Mouse (Mus musculus) frontal cortex, postnatal 10 days (tissue): ENCODE results near the gene Fndc1.
A peak's percentile ranks its signal among the peaks of the same experiment; 100 is the strongest.

Experiments used
- DNase-seq, 2 experiments: peaks; one replicate each; pipeline ENCODE4 v3.0.0; 2022; ENCODE audit warnings: low spot score in 2 of 2, mixed read lengths in 1 of 2

Fndc1 gene

GRCm38 (mm10) chr17:7826819-7827515, at the start of gene Fndc1:
Gene Fndc1 (minus strand): TSS chr17:7827302.
- DNase-seq = peak in 1 of 2 experiments; percentile 58

GRCm38 (mm10) chr17:7876541-7876940, 49.4 kb upstream of the Fndc1 start:
- no peak for DNase-seq

GRCm38 (mm10) chr17:7875941-7876461, 48.9 kb upstream of the Fndc1 start:
- no peak for DNase-seq

- DNase-seq = no peak
Measured at GRCm38 (mm10) chr17:7874776-7875531, 47.9 kb upstream of the Fndc1 start.

GRCm38 (mm10) chr17:7873382-7873781, 46.3 kb upstream of the Fndc1 start:
- DNase-seq = no peak

- DNase-seq = no peak
Measured at GRCm38 (mm10) chr17:7871800-7872199, 44.7 kb upstream of the Fndc1 start.

- no peak for DNase-seq
Measured at GRCm38 (mm10) chr17:7870862-7871605, 43.9 kb upstream of the Fndc1 start.

- no peak for DNase-seq
Measured at GRCm38 (mm10) chr17:7869114-7869513, 42.0 kb upstream of the Fndc1 start.

GRCm38 (mm10) chr17:7868631-7869030, 41.5 kb upstream of the Fndc1 start:
- DNase-seq = peak; percentile 57 to 75

GRCm38 (mm10) chr17:7864740-7865139, 37.6 kb upstream of the Fndc1 start:
- no peak for DNase-seq

GRCm38 (mm10) chr17:7863745-7864144, 36.6 kb upstream of the Fndc1 start:
- DNase-seq = peak in 1 of 2 experiments; percentile 43

- DNase-seq = no peak
Measured at GRCm38 (mm10) chr17:7860845-7861360, 33.8 kb upstream of the Fndc1 start.

- no peak for DNase-seq
Measured at GRCm38 (mm10) chr17:7857658-7858057, 30.6 kb upstream of the Fndc1 start.

GRCm38 (mm10) chr17:7855851-7856250, 28.7 kb upstream of the Fndc1 start:
- no peak for DNase-seq

- DNase-seq = no peak
Measured at GRCm38 (mm10) chr17:7851979-7852378, 24.9 kb upstream of the Fndc1 start.

- DNase-seq = no peak
Measured at GRCm38 (mm10) chr17:7851527-7851926, 24.4 kb upstream of the Fndc1 start.

- no peak for DNase-seq
Measured at GRCm38 (mm10) chr17:7850246-7850645, 23.1 kb upstream of the Fndc1 start.

- no peak for DNase-seq
Measured at GRCm38 (mm10) chr17:7840505-7841290, 13.6 kb upstream of the Fndc1 start.

- DNase-seq = no peak
Measured at GRCm38 (mm10) chr17:7827586-7827985, 484 bp upstream of the Fndc1 start.

GRCm38 (mm10) chr17:7825416-7825815, 1.7 kb downstream of the Fndc1 start:
- no peak for DNase-seq

- DNase-seq = peak in 1 of 2 experiments; percentile 60
Measured at GRCm38 (mm10) chr17:7821553-7822186, 5.4 kb downstream of the Fndc1 start.
